Mouse (Mus musculus): ENCODE data around the gene Itga6.

DNA sequence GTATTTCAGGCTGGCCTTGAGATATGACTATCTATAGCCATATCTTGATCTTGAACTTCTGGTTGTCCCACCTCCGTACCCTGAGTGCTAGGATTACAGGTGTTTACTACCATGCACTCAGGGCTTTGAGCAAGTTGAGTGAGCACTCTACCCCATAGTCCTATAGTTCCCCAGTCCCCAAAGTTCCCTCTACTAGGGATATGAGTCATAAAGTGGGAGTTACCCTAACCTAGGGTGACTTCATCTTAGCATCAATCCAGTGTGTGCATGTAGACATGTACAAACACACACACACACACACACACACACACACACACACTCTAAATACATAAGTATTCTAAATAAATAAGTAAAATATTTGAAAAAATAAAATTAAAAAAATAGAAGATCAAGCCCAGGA, 48.6 kb upstream of the Itga6 start:
- TF ChIP-seq POLR2A (IDR thresholded peaks at IDR 0.05; ENCODE audit: control insufficient read depth in 1 of 2, insufficient read depth in 1 of 2, low read depth in 1 of 2, low read length in 2 of 2, poor library complexity in 1 of 2), result no peak
- no peak for TF ChIP-seq UBTF (IDR thresholded peaks at IDR 0.05; ENCODE audit: borderline replicate concordance, insufficient read depth, low read depth, low read length)
- TF ChIP-seq CHD2 (IDR thresholded peaks at IDR 0.05; ENCODE audit: low read length), result no peak
- no peak for TF ChIP-seq USF2 (IDR thresholded peaks at IDR 0.05; ENCODE audit: borderline replicate concordance in 1 of 2, insufficient read depth in 1 of 2, low read depth in 1 of 2, low read length in 2 of 2)
- TF ChIP-seq CTCF (IDR thresholded peaks at IDR 0.05 in 2 of 3, conservative IDR thresholded peaks at IDR 0.05 in 1 of 3; ENCODE audit: control insufficient read depth in 1 of 3, insufficient read depth in 1 of 3, low read depth in 2 of 3, low read length in 3 of 3, poor library complexity in 1 of 3, severe bottlenecking in 1 of 3), result no peak
- no peak for TF ChIP-seq NRF1 (IDR thresholded peaks at IDR 0.05; ENCODE audit: insufficient read depth, low read depth, low read length, poor library complexity, severe bottlenecking)
- no peak for TF ChIP-seq ZNF384 (IDR thresholded peaks at IDR 0.05; ENCODE audit: low read depth, low read length)
- TF ChIP-seq HCFC1 (IDR thresholded peaks at IDR 0.05; ENCODE audit: low read depth, low read length), result no peak
- TF ChIP-seq ZC3H11A (IDR thresholded peaks at IDR 0.05; ENCODE audit: low read depth, low read length), result no peak
